Mouse (Mus musculus) C2C12 (cell line): ENCODE measurements at regions not wholly inside any gene's neighbourhood (a gene's known extent, or its start where the extent isn't known, plus 50 kb on each side); places are given as distances from the start of the nearest gene placed in this dataset.

ENCODE experiments used
- CTCF ChIP-seq: IDR thresholded peaks from one replicate; pipeline ENCODE4 v1.5.1; 2011; ENCODE audit not compliant: control insufficient read depth, insufficient read depth, insufficient read length
- MAX ChIP-seq: IDR thresholded peaks from one replicate; pipeline ENCODE4 v1.6.1; 2011; ENCODE audit warnings: mild to moderate bottlenecking, control low read depth
- USF1 ChIP-seq: IDR thresholded peaks from one replicate; pipeline ENCODE4 v1.6.1; 2011; ENCODE audit warnings: low read depth, mild to moderate bottlenecking, control low read depth, moderate library complexity

- TF ChIP-seq CTCF (no peak), USF1 (no peak), MAX (no peak)
Measured at GRCm38 (mm10) chr2:173966111-173966510, 110.0 kb upstream of the Stx16 start.
